Mouse (Mus musculus): ENCODE data around the gene Olfr5. TPM values are rescaled to one million over a fixed set of nuclear protein-coding genes. Genes with fewer than 3 reads are reported as not detected.

Gene Olfr5
- polyA plus RNA-seq (2017; shearing (Covaris generic)) = not detected

GRCm38 (mm10) chr7:6486841-6487240, at the start of gene Olfr5:
Gene Olfr5, minus strand, starts transcription at chr7:6486941.

GRCm38 (mm10) chr7:6522850-6523249, 36.1 kb upstream of the Olfr5 start, which contains the start of gene Olfr1349:
Gene Olfr1349, minus strand, starts transcription at chr7:6522950.

GRCm38 (mm10) chr7:6508648-6509047, 21.9 kb upstream of the Olfr5 start, which contains the start of gene Olfr1348:
Gene Olfr1348, minus strand, starts transcription at chr7:6508748.

GRCm38 (mm10) chr7:6499655-6500054, 12.9 kb upstream of the Olfr5 start, which contains the start of gene Olfr1347:
Gene Olfr1347, minus strand, starts transcription at chr7:6499755.

GRCm38 (mm10) chr7:6466951-6467350, 19.8 kb downstream of the Olfr5 start, which contains the start of gene Olfr1346:
Gene Olfr1346, plus strand, starts transcription at chr7:6467101.

GRCm38 (mm10) chr7:6455868-6456267, 30.9 kb downstream of the Olfr5 start, which contains the start of gene Olfr1336:
Gene Olfr1336, plus strand, starts transcription at chr7:6456168.

GRCm38 (mm10) chr7:6438388-6438787, 48.4 kb downstream of the Olfr5 start, which contains the start of gene Olfr1344:
Gene Olfr1344, plus strand, starts transcription at chr7:6438688.

Other genes starting within 250 kb of the Olfr5 start
- gene Epp13, start 234.2 kb downstream of the Olfr5 start, polyA plus RNA-seq (2017; shearing (Covaris generic)) = not detected
- gene Zfp667, start 200.4 kb downstream of the Olfr5 start, polyA plus RNA-seq (2017; shearing (Covaris generic)) = 6.1 TPM
- gene Zfp583, start 155.7 kb downstream of the Olfr5 start, polyA plus RNA-seq (2017; shearing (Covaris generic)) = 1.1 TPM
- 0.99 TPM for gene Gm3854, start 143.2 kb downstream of the Olfr5 start, polyA plus RNA-seq (2017; shearing (Covaris generic))
- gene Zfp78, start 123.7 kb downstream of the Olfr5 start, polyA plus RNA-seq (2017; shearing (Covaris generic)) = 4.2 TPM
- gene Zfp28, start 103.6 kb downstream of the Olfr5 start, polyA plus RNA-seq (2017; shearing (Covaris generic)) = 14.5 TPM
- not detected for gene Smim17, start 88.2 kb downstream of the Olfr5 start, polyA plus RNA-seq (2017; shearing (Covaris generic))
- gene Gm20715, start 76.7 kb downstream of the Olfr5 start, polyA plus RNA-seq (2017; shearing (Covaris generic)) = not detected
- 0.17 TPM for gene Olfr1344, start 48.3 kb downstream of the Olfr5 start, polyA plus RNA-seq (2017; shearing (Covaris generic))
- not detected for gene Olfr1336, start 30.8 kb downstream of the Olfr5 start, polyA plus RNA-seq (2017; shearing (Covaris generic))
- not detected for gene Olfr1346, start 19.8 kb downstream of the Olfr5 start, polyA plus RNA-seq (2017; shearing (Covaris generic))
- not detected for gene Olfr1347, start 12.8 kb upstream of the Olfr5 start, polyA plus RNA-seq (2017; shearing (Covaris generic))
- gene Olfr1348, start 21.8 kb upstream of the Olfr5 start, polyA plus RNA-seq (2017; shearing (Covaris generic)) = not detected
- gene Olfr1349, start 36.0 kb upstream of the Olfr5 start, polyA plus RNA-seq (2017; shearing (Covaris generic)) = 0.05 TPM
- gene Olfr1350, start 77.9 kb upstream of the Olfr5 start, polyA plus RNA-seq (2017; shearing (Covaris generic)) = not detected
- not detected for gene Zim1, start 209.5 kb upstream of the Olfr5 start, polyA plus RNA-seq (2017; shearing (Covaris generic))
- gene Peg3, start 243.5 kb upstream of the Olfr5 start, polyA plus RNA-seq (2017; shearing (Covaris generic)) = not detected
- gene Usp29, start 243.6 kb upstream of the Olfr5 start, polyA plus RNA-seq (2017; shearing (Covaris generic)) = 0.11 TPM